Mouse (Mus musculus): Measurements from ENCODE around the gene Sugt1. TPM values are rescaled to one million over a fixed set of nuclear protein-coding genes. Genes with fewer than 3 reads are reported as not detected.

The Sugt1 gene
- polyA plus RNA-seq, 1 experiment from 2014 or later = 161 TPM

GRCm38 (mm10) chr14:79617121-79617828 is 29.8 kb downstream of the Sugt1 start:
- no peaks in the 10 kb centered on the region for H3K4me1 ChIP-seq
- no peak for DNase-seq (ENCODE audit: low spot score)
- no peak overlapping the region for H3K4me3 ChIP-seq
- 92% methylated on average over 8 of the region's 8 CpGs for WGBS
- H3K9me3 ChIP-seq (replicated peaks) = no peaks in the 10 kb centered on the region
- peaks cover 81% of the 10 kb centered on the region for H3K36me3 ChIP-seq
- no peaks in the 10 kb centered on the region for H3K27me3 ChIP-seq (ENCODE audit: low read depth, poor library complexity, severe bottlenecking)
- H3K27ac ChIP-seq (replicated peaks) = no peak overlapping the region

GRCm38 (mm10) chr14:79619802-79620201 is 32.3 kb downstream of the Sugt1 start:
- WGBS = 93% methylated on average over 7 of the region's 7 CpGs

GRCm38 (mm10) chr14:79621143-79621542 is 33.7 kb downstream of the Sugt1 start:
- peaks cover 85% of the 10 kb centered on the region for H3K36me3 ChIP-seq
- 90% methylated on average over 3 of the region's 3 CpGs for WGBS
- no peak for DNase-seq (ENCODE audit: low spot score)
- H3K4me3 ChIP-seq = no peak overlapping the region
- no peaks in the 10 kb centered on the region for H3K4me1 ChIP-seq
- no peaks in the 10 kb centered on the region for H3K27me3 ChIP-seq (ENCODE audit: low read depth, poor library complexity, severe bottlenecking)
- no peaks in the 10 kb centered on the region for H3K9me3 ChIP-seq (replicated peaks)
- H3K27ac ChIP-seq (replicated peaks) = no peak overlapping the region

More at GRCm38 (mm10) chr14:79619802-79620201, 32.3 kb downstream of the Sugt1 start:
- Histone ChIP-seq H3K27ac (replicated peaks) (no peak overlapping the region), H3K36me3 (peaks cover 81% of the 10 kb centered on the region), H3K27me3 (ENCODE audit: low read depth, poor library complexity, severe bottlenecking) (no peaks in the 10 kb centered on the region), H3K4me3 (no peak overlapping the region), H3K9me3 (replicated peaks) (no peaks in the 10 kb centered on the region), H3K4me1 (no peaks in the 10 kb centered on the region)
- no peak for DNase-seq (ENCODE audit: low spot score)

GRCm38 (mm10) chr14:79632330-79632729 is 44.8 kb downstream of the Sugt1 start:
- WGBS = 96% methylated on average over 6 of the region's 6 CpGs
- H3K36me3 ChIP-seq = peaks cover 52% of the 10 kb centered on the region
- no peaks in the 10 kb centered on the region for H3K27me3 ChIP-seq (ENCODE audit: low read depth, poor library complexity, severe bottlenecking)
- H3K4me3 ChIP-seq = no peak overlapping the region
- no peak overlapping the region for H3K27ac ChIP-seq (replicated peaks)
- no peaks in the 10 kb centered on the region for H3K4me1 ChIP-seq
- no peaks in the 10 kb centered on the region for H3K9me3 ChIP-seq (replicated peaks)
- no peak for DNase-seq (ENCODE audit: low spot score)

GRCm38 (mm10) chr14:79633196-79633595 is 45.7 kb downstream of the Sugt1 start:
- H3K27ac ChIP-seq (replicated peaks) = no peak overlapping the region
- 89% methylated on average over 2 of the region's 2 CpGs for WGBS
- no peak for DNase-seq (ENCODE audit: low spot score)
- no peaks in the 10 kb centered on the region for H3K9me3 ChIP-seq (replicated peaks)
- H3K4me1 ChIP-seq = peaks cover 4% of the 10 kb centered on the region; the same call in 1 of the 2 replicates
- H3K36me3 ChIP-seq = peaks cover 43% of the 10 kb centered on the region
- H3K27me3 ChIP-seq (ENCODE audit: low read depth, poor library complexity, severe bottlenecking) = no peaks in the 10 kb centered on the region
- H3K4me3 ChIP-seq = no peak overlapping the region

GRCm38 (mm10) chr14:79636814-79637213 is 49.3 kb downstream of the Sugt1 start:
- H3K27ac ChIP-seq (replicated peaks) = no peak overlapping the region
- H3K4me3 ChIP-seq = no peak overlapping the region
- 85% methylated on average over 4 of the region's 4 CpGs for WGBS
- H3K27me3 ChIP-seq (ENCODE audit: low read depth, poor library complexity, severe bottlenecking) = no peaks in the 10 kb centered on the region
- H3K36me3 ChIP-seq = peaks cover 10% of the 10 kb centered on the region
- no peak for DNase-seq (ENCODE audit: low spot score)
- H3K4me1 ChIP-seq = peaks cover 4% of the 10 kb centered on the region; the same call in 1 of the 2 replicates
- no peaks in the 10 kb centered on the region for H3K9me3 ChIP-seq (replicated peaks)

- no peak for DNase-seq (ENCODE audit: low spot score)
- Histone ChIP-seq H3K4me1 (peaks cover 17% of the 10 kb centered on the region), H3K4me3 (no peak overlapping the region), H3K27ac (replicated peaks) (no peak overlapping the region), H3K36me3 (no peaks in the 10 kb centered on the region), H3K9me3 (replicated peaks) (no peaks in the 10 kb centered on the region), H3K27me3 (ENCODE audit: low read depth, poor library complexity, severe bottlenecking) (no peaks in the 10 kb centered on the region)
- 83% methylated on average over 9 of the region's 9 CpGs for WGBS
Observed at GRCm38 (mm10) chr14:79642063-79642462, 54.6 kb downstream of the Sugt1 start.

GRCm38 (mm10) chr14:79645378-79645777 is 57.9 kb downstream of the Sugt1 start:
- Histone ChIP-seq H3K4me3 (no peak overlapping the region), H3K4me1 (peaks cover 13% of the 10 kb centered on the region), H3K27ac (replicated peaks) (peak overlapping the region; percentile 17; the same call in 1 of the 2 replicates), H3K36me3 (no peaks in the 10 kb centered on the region), H3K9me3 (replicated peaks) (no peaks in the 10 kb centered on the region), H3K27me3 (ENCODE audit: low read depth, poor library complexity, severe bottlenecking) (no peaks in the 10 kb centered on the region)
- no peak for DNase-seq (ENCODE audit: low spot score)
- 34% methylated on average over 11 of the region's 11 CpGs for WGBS

- H3K9me3 ChIP-seq (replicated peaks) = no peaks in the 10 kb centered on the region
- no peak for DNase-seq (ENCODE audit: low spot score)
- H3K4me1 ChIP-seq = peaks cover 11% of the 10 kb centered on the region
- no peaks in the 10 kb centered on the region for H3K36me3 ChIP-seq
- H3K27ac ChIP-seq (replicated peaks) = no peak overlapping the region
- WGBS = 86% methylated on average over 3 of the region's 3 CpGs
- H3K27me3 ChIP-seq (ENCODE audit: low read depth, poor library complexity, severe bottlenecking) = no peaks in the 10 kb centered on the region
- no peak overlapping the region for H3K4me3 ChIP-seq
Observed at GRCm38 (mm10) chr14:79649680-79650079, 62.2 kb downstream of the Sugt1 start.

GRCm38 (mm10) chr14:79652654-79653053 is 65.2 kb downstream of the Sugt1 start:
- 84% methylated on average over 4 of the region's 4 CpGs for WGBS
- Histone ChIP-seq H3K4me3 (no peak overlapping the region), H3K27me3 (ENCODE audit: low read depth, poor library complexity, severe bottlenecking) (no peaks in the 10 kb centered on the region), H3K4me1 (no peaks in the 10 kb centered on the region), H3K36me3 (no peaks in the 10 kb centered on the region), H3K9me3 (replicated peaks) (no peaks in the 10 kb centered on the region), H3K27ac (replicated peaks) (no peak overlapping the region)
- no peak for DNase-seq (ENCODE audit: low spot score)

GRCm38 (mm10) chr14:79658286-79658685 is 70.8 kb downstream of the Sugt1 start:
- H3K36me3 ChIP-seq = no peaks in the 10 kb centered on the region
- H3K4me3 ChIP-seq = no peak overlapping the region
- 79% methylated on average over 5 of the region's 5 CpGs for WGBS
- H3K4me1 ChIP-seq = peaks cover 20% of the 10 kb centered on the region
- H3K9me3 ChIP-seq (replicated peaks) = no peaks in the 10 kb centered on the region
- H3K27ac ChIP-seq (replicated peaks) = 0 out of 2 replicates have a peak overlapping the region, but pooled peaks have one; percentile 25
- H3K27me3 ChIP-seq (ENCODE audit: low read depth, poor library complexity, severe bottlenecking) = peaks cover 23% of the 10 kb centered on the region
- DNase-seq (ENCODE audit: low spot score) = no peak

- H3K27ac ChIP-seq (replicated peaks) = no peak overlapping the region
- H3K4me1 ChIP-seq = peaks cover 20% of the 10 kb centered on the region
- no peaks in the 10 kb centered on the region for H3K36me3 ChIP-seq
- H3K27me3 ChIP-seq (ENCODE audit: low read depth, poor library complexity, severe bottlenecking) = peaks cover 23% of the 10 kb centered on the region
- no peak overlapping the region for H3K4me3 ChIP-seq
- 90% methylated on average over 6 of the region's 6 CpGs for WGBS
- DNase-seq (ENCODE audit: low spot score) = no peak
- no peaks in the 10 kb centered on the region for H3K9me3 ChIP-seq (replicated peaks)
Observed at GRCm38 (mm10) chr14:79658748-79659508, 71.4 kb downstream of the Sugt1 start.

- H3K4me3 ChIP-seq = no peak overlapping the region
- DNase-seq (ENCODE audit: low spot score) = no peak
- no peak overlapping the region for H3K27ac ChIP-seq (replicated peaks)
- peaks cover 20% of the 10 kb centered on the region for H3K4me1 ChIP-seq
- no peaks in the 10 kb centered on the region for H3K36me3 ChIP-seq
- no peaks in the 10 kb centered on the region for H3K9me3 ChIP-seq (replicated peaks)
- 56% methylated on average over 5 of the region's 5 CpGs for WGBS
- peaks cover 23% of the 10 kb centered on the region for H3K27me3 ChIP-seq (ENCODE audit: low read depth, poor library complexity, severe bottlenecking)
Observed at GRCm38 (mm10) chr14:79660467-79660866, 73.0 kb downstream of the Sugt1 start.

Measured in midbrain, embryonic 10.5 days (tissue).